Mouse (Mus musculus) MEL (cell line): ENCODE measurements at regions not wholly inside any gene's neighbourhood (a gene's known extent, or its start where the extent isn't known, plus 50 kb on each side); places are given as distances from the start of the nearest gene placed in this dataset.

Experiments used
- CTCF ChIP-seq, 3 experiments: IDR thresholded peaks in 2 of 3; conservative IDR thresholded peaks in 1 of 3; 2 replicates each; pipeline ENCODE4 v1.5.1; 2011 to 2012; ENCODE audit warnings: low read length in 3 of 3, low read depth in 2 of 3, mild to moderate bottlenecking in 2 of 3, improper control_type of control experiment in 1 of 3, inconsistent platforms in 1 of 3, mixed read lengths in 1 of 3, moderate library complexity in 1 of 3; ENCODE audit not compliant: control insufficient read depth in 1 of 3, insufficient read depth in 1 of 3, poor library complexity in 1 of 3, severe bottlenecking in 1 of 3
- EP300 ChIP-seq, 2 experiments: IDR thresholded peaks; 2 replicates each; pipeline ENCODE4 v1.6.1; 2011; ENCODE audit warnings: improper control_type of control experiment in 2 of 2, low read length in 2 of 2, low read depth in 1 of 2, mild to moderate bottlenecking in 1 of 2
- ETS1 ChIP-seq: IDR thresholded peaks from 2 replicates; pipeline ENCODE4 v1.6.1; 2012; ENCODE audit warnings: low read depth, mild to moderate bottlenecking, inconsistent platforms, low read length, improper control_type of control experiment, moderate library complexity
- GABPA ChIP-seq: IDR thresholded peaks from 2 replicates; pipeline ENCODE4 v1.6.1; 2012; ENCODE audit warnings: low read depth, mild to moderate bottlenecking, inconsistent platforms, low read length, improper control_type of control experiment, moderate library complexity
- HCFC1 ChIP-seq: IDR thresholded peaks from 2 replicates; pipeline ENCODE4 v1.6.1; 2012; ENCODE audit warnings: low read depth, mild to moderate bottlenecking, inconsistent platforms, low read length, improper control_type of control experiment, moderate library complexity
- POLR2A ChIP-seq, 2 experiments: IDR thresholded peaks; 2 replicates each; pipeline ENCODE4 v1.6.1; 2011 to 2012; ENCODE audit warnings: low read length in 2 of 2, mild to moderate bottlenecking in 2 of 2, control low read depth in 1 of 2, improper control_type of control experiment in 1 of 2, low read depth in 1 of 2, moderate library complexity in 1 of 2; ENCODE audit not compliant: control insufficient read depth in 1 of 2, insufficient read depth in 1 of 2, poor library complexity in 1 of 2
- POLR2AphosphoS5 ChIP-seq: IDR thresholded peaks from 2 replicates; pipeline ENCODE4 v1.6.1; 2012; ENCODE audit warnings: low read depth, borderline replicate concordance, mild to moderate bottlenecking, inconsistent platforms, low read length, moderate library complexity, mixed read lengths
- RAD21 ChIP-seq: IDR thresholded peaks from 2 replicates; pipeline ENCODE4 v1.6.1; 2011; ENCODE audit warnings: mild to moderate bottlenecking, low read depth, low read length, improper control_type of control experiment
- TCF12 ChIP-seq: IDR thresholded peaks from 2 replicates; pipeline ENCODE4 v1.6.1; 2014; ENCODE audit warnings: low read depth, mild to moderate bottlenecking, inconsistent platforms, low read length, improper control_type of control experiment, moderate library complexity
- ZKSCAN1 ChIP-seq: IDR thresholded peaks from 2 replicates; pipeline ENCODE4 v1.6.1; 2012; ENCODE audit warnings: low read depth, mild to moderate bottlenecking, inconsistent platforms, low read length, improper control_type of control experiment, moderate library complexity

GRCm38 (mm10) chr11:63560466-63560865 lies 361.6 kb downstream of the Hs3st3b1 start:
- TF ChIP-seq POLR2A (IDR thresholded peaks at IDR 0.05; ENCODE audit: control insufficient read depth in 1 of 2, insufficient read depth in 1 of 2, low read depth in 1 of 2, low read length in 2 of 2, poor library complexity in 1 of 2) (no peak), RAD21 (no peak), EP300 (IDR thresholded peaks at IDR 0.05; ENCODE audit: low read depth in 1 of 2, low read length in 2 of 2) (no peak), CTCF (IDR thresholded peaks at IDR 0.05 in 2 of 3, conservative IDR thresholded peaks at IDR 0.05 in 1 of 3; ENCODE audit: control insufficient read depth in 1 of 3, insufficient read depth in 1 of 3, low read depth in 2 of 3, low read length in 3 of 3, poor library complexity in 1 of 3, severe bottlenecking in 1 of 3) (no peak), HCFC1 (no peak), TCF12 (no peak), POLR2AphosphoS5 (no peak), ETS1 (no peak), GABPA (no peak), ZKSCAN1 (no peak)
